Mouse (Mus musculus) myocyte (in vitro differentiated cells): ENCODE measurements around the gene Htr5a. TPM values are rescaled to one million over a fixed set of nuclear protein-coding genes. Genes with fewer than 3 reads are reported as not detected.

Experiments
- H3K27me3 ChIP-seq: one replicate; pipeline ENCODE4 v1.6.1; 2011; ENCODE audit not compliant: control insufficient read depth, insufficient read depth, insufficient read length
- H3K36me3 ChIP-seq: one replicate; pipeline ENCODE4 v1.6.1; 2011; ENCODE audit not compliant: control insufficient read depth, insufficient read depth
- H3K4me2 ChIP-seq: one replicate; pipeline ENCODE4 v1.6.1; 2011; ENCODE audit warnings: low read depth, control low read depth
- H3K4me3 ChIP-seq: one replicate; pipeline ENCODE4 v1.5.1; 2011; ENCODE audit warnings: mild to moderate bottlenecking, control low read depth, moderate library complexity
- H3K79me2 ChIP-seq: one replicate; pipeline ENCODE4 v1.6.1; 2011; ENCODE audit not compliant: control insufficient read depth, insufficient read depth
- H3ac ChIP-seq: one replicate; pipeline ENCODE4 v1.6.1; 2011; ENCODE audit not compliant: control insufficient read depth, insufficient read length
- CEBPB ChIP-seq: IDR thresholded peaks from 2 replicates; pipeline ENCODE4 v1.6.1; 2011; ENCODE audit warnings: mild to moderate bottlenecking, moderate library complexity; ENCODE audit not compliant: poor library complexity, insufficient read depth, severe bottlenecking
- E2F4 ChIP-seq: IDR thresholded peaks from one replicate; pipeline ENCODE4 v1.6.1; 2011; ENCODE audit warnings: mild to moderate bottlenecking, control low read depth, moderate library complexity; ENCODE audit not compliant: insufficient read depth
- MAX ChIP-seq: IDR thresholded peaks from one replicate; pipeline ENCODE4 v1.6.1; 2011; ENCODE audit warnings: low read depth, mild to moderate bottlenecking, control low read depth
- MYOD1 ChIP-seq, 3 experiments: IDR thresholded peaks; one replicate each; pipeline ENCODE4 v1.6.1; 2011; ENCODE audit warnings: control low read depth in 2 of 3, low read depth in 2 of 3, mild to moderate bottlenecking in 2 of 3, moderate library complexity in 1 of 3; ENCODE audit not compliant: insufficient read length in 2 of 3, control insufficient read depth in 1 of 3
- MYOG ChIP-seq, 3 experiments: IDR thresholded peaks; one replicate each; pipeline ENCODE4 v1.6.1; 2011; ENCODE audit warnings: control low read depth in 2 of 3, low read depth in 2 of 3, mild to moderate bottlenecking in 2 of 3; ENCODE audit not compliant: insufficient read length in 2 of 3, control insufficient read depth in 1 of 3, insufficient read depth in 1 of 3
- POLR2A ChIP-seq: IDR thresholded peaks from one replicate; pipeline ENCODE4 v1.6.1; 2011; ENCODE audit warnings: low read depth, mild to moderate bottlenecking, control low read depth, moderate library complexity; ENCODE audit not compliant: insufficient read length
- POLR2AphosphoS2 ChIP-seq: IDR thresholded peaks from one replicate; pipeline ENCODE4 v1.6.1; 2011; ENCODE audit warnings: low read depth, control low read depth; ENCODE audit not compliant: insufficient read length
- REST ChIP-seq: IDR thresholded peaks from one replicate; pipeline ENCODE4 v1.6.1; 2011; ENCODE audit warnings: mild to moderate bottlenecking, control low read depth, moderate library complexity; ENCODE audit not compliant: insufficient read depth, insufficient read length
- SRF ChIP-seq: IDR thresholded peaks from one replicate; pipeline ENCODE4 v1.6.1; 2011; ENCODE audit warnings: low read depth; ENCODE audit not compliant: control insufficient read depth, insufficient read length
- TCF12 ChIP-seq: IDR thresholded peaks from one replicate; pipeline ENCODE4 v1.6.1; 2011; ENCODE audit warnings: mild to moderate bottlenecking, control low read depth; ENCODE audit not compliant: poor library complexity, insufficient read depth, severe bottlenecking
- TCF3 ChIP-seq: IDR thresholded peaks from one replicate; pipeline ENCODE4 v1.6.1; 2011; ENCODE audit warnings: low read depth, control low read depth; ENCODE audit not compliant: insufficient read length
- USF1 ChIP-seq: IDR thresholded peaks from one replicate; pipeline ENCODE4 v1.6.1; 2011; ENCODE audit warnings: low read depth, mild to moderate bottlenecking, control low read depth, moderate library complexity
- polyA plus RNA-seq: library from polyadenylated mRNA; unstranded; fragments of >200 nt; fragmentation: generic; extraction: Trizol; gene quantifications from one replicate; pipeline ENCODE4 v1.2.1, GENCODE M21; 2012; ENCODE audit warnings: missing spikeins

The Htr5a gene
- polyA plus RNA-seq, 1 experiment, result not detected

- no peak overlapping the region for H3ac ChIP-seq
- H3K4me2 ChIP-seq, result no peak overlapping the region
- no peak overlapping the region for H3K4me3 ChIP-seq
- H3K79me2 ChIP-seq, result no peaks in the 10 kb centered on the region
- TF ChIP-seq POLR2A (no peak), TCF3 (no peak), REST (no peak), USF1 (no peak), TCF12 (no peak), MYOD1 (IDR thresholded peaks at IDR 0.05; ENCODE audit: control insufficient read depth in 1 of 3, insufficient read length in 2 of 3, low read depth in 2 of 3) (no peak), POLR2AphosphoS2 (no peak), MYOG (IDR thresholded peaks at IDR 0.05; ENCODE audit: control insufficient read depth in 1 of 3, insufficient read depth in 1 of 3, insufficient read length in 2 of 3, low read depth in 2 of 3) (no peak), SRF (no peak), E2F4 (no peak), MAX (no peak), CEBPB (no peak)
- H3K36me3 ChIP-seq, result no peaks in the 10 kb centered on the region
- no peaks in the 10 kb centered on the region for H3K27me3 ChIP-seq
These were observed 32.3 kb downstream of the Htr5a start for GRCm38 (mm10) chr5:27874211-27874610.

GRCm38 (mm10) chr5:27875341-27876105 is 33.6 kb downstream of the Htr5a start:
- Histone ChIP-seq H3K4me3 (no peak overlapping the region), H3K36me3 (no peaks in the 10 kb centered on the region), H3ac (no peak overlapping the region), H3K27me3 (no peaks in the 10 kb centered on the region), H3K79me2 (no peaks in the 10 kb centered on the region), H3K4me2 (no peak overlapping the region)
- TF ChIP-seq TCF12, result no peak

- no peak overlapping the region for H3K4me3 ChIP-seq
- no peak overlapping the region for H3ac ChIP-seq
- TF ChIP-seq SRF (no peak), E2F4 (no peak), MYOG (IDR thresholded peaks at IDR 0.05; ENCODE audit: control insufficient read depth in 1 of 3, insufficient read depth in 1 of 3, insufficient read length in 2 of 3, low read depth in 2 of 3) (no peak), POLR2AphosphoS2 (no peak), USF1 (no peak), MYOD1 (IDR thresholded peaks at IDR 0.05; ENCODE audit: control insufficient read depth in 1 of 3, insufficient read length in 2 of 3, low read depth in 2 of 3) (no peak), TCF12 (no peak)
- no peak overlapping the region for H3K4me2 ChIP-seq
- H3K27me3 ChIP-seq, result no peaks in the 10 kb centered on the region
- H3K79me2 ChIP-seq, result no peaks in the 10 kb centered on the region
- H3K36me3 ChIP-seq, result no peaks in the 10 kb centered on the region
These were observed 36.4 kb downstream of the Htr5a start for GRCm38 (mm10) chr5:27878356-27878755.

- Histone ChIP-seq H3ac (no peak overlapping the region), H3K79me2 (no peaks in the 10 kb centered on the region), H3K27me3 (no peaks in the 10 kb centered on the region), H3K36me3 (no peaks in the 10 kb centered on the region), H3K4me3 (no peak overlapping the region), H3K4me2 (no peak overlapping the region)
- no peak for TF ChIP-seq REST
- TF ChIP-seq POLR2AphosphoS2, result no peak
- no peak for TF ChIP-seq E2F4
- TF ChIP-seq POLR2A, result no peak
- no peak for TF ChIP-seq CEBPB
These were observed 37.8 kb downstream of the Htr5a start for GRCm38 (mm10) chr5:27879726-27880125.

GRCm38 (mm10) chr5:27880329-27881036 is 38.5 kb downstream of the Htr5a start:
- H3K4me2 ChIP-seq, result no peak overlapping the region
- no peak overlapping the region for H3K4me3 ChIP-seq
- H3K27me3 ChIP-seq, result no peaks in the 10 kb centered on the region
- no peaks in the 10 kb centered on the region for H3K79me2 ChIP-seq
- no peaks in the 10 kb centered on the region for H3K36me3 ChIP-seq
- TF ChIP-seq SRF (no peak), MAX (no peak), POLR2A (no peak)
- no peak overlapping the region for H3ac ChIP-seq
